Comparison of ENCODE assay signal across 8 mouse cellular contexts in the genomic region with DNA sequence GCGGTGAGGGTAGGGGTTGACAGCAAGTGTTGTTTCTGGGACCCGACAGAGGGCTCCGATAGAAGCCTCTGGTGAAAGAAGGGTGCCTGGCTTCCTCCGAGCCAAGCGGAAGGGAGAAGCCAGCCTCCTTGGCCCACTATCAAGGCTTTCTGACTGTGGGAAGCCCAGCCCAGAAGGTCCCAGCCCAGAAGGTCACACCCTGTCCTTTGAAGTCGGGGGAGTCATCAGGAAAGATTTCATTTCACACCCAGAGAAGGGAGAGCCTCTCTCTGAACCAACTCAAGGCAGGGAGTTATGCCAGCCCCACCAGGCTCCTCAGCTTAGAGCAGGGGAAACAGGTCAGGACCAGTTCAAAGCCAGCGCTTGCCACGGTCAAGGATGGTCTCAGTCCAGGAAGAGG.
A peak's percentile ranks its signal among the peaks of the same experiment; 100 is the strongest.
DNase-seq lines count a peak whose midpoint lies in the region; ATAC-seq lines count a peak whose summit lies in the region.

No protein-coding gene starts in this region.

- H3K36me3 ChIP-seq in kidney, embryonic 15.5 days: no peaks in the 10 kb centered on the region
- H3K36me3 ChIP-seq in stomach, embryonic 16.5 days (ENCODE audit: control insufficient read depth, insufficient read depth, low read length): no peaks in the 10 kb centered on the region

- ATAC-seq in kidney, embryonic 15.5 days (replicated peaks; ENCODE audit: low FRiP score): 0 out of 2 replicates have a peak, but pooled peaks have one; percentile 33
- ATAC-seq in stomach, embryonic 16.5 days (ENCODE audit: insufficient read depth, low FRiP score): peak; percentile 56; the same call in 1 of the 2 replicates
- no peak for ATAC-seq in CD4-positive, CD25-positive, alpha-beta regulatory T cell, adult 4 months

- H3K4me1 ChIP-seq in kidney, embryonic 15.5 days: peaks cover 13% of the 10 kb centered on the region
- 0 out of 2 replicates have a peak, but pooled peaks cover 3% of the 10 kb centered on the region for H3K4me1 ChIP-seq in stomach, embryonic 16.5 days (ENCODE audit: control insufficient read depth, insufficient read depth, low read length)

- H3K27me3 ChIP-seq in kidney, embryonic 15.5 days: 0 out of 2 replicates have a peak, but pooled peaks cover under 1% of the 10 kb centered on the region
- H3K27me3 ChIP-seq in stomach, embryonic 16.5 days (ENCODE audit: control insufficient read depth, insufficient read depth, low read length): no peaks in the 10 kb centered on the region

- no peak overlapping the region for H3K4me3 ChIP-seq in kidney, embryonic 15.5 days (replicated peaks)
- H3K4me3 ChIP-seq in stomach, embryonic 16.5 days (replicated peaks; ENCODE audit: low read length): no peak overlapping the region

- no peak overlapping the region for H3K4me2 ChIP-seq in kidney, embryonic 15.5 days
- no peak overlapping the region for H3K4me2 ChIP-seq in stomach, embryonic 16.5 days (ENCODE audit: low read depth, low read length)

- H3K9ac ChIP-seq in kidney, embryonic 15.5 days: no peak overlapping the region
- no peak overlapping the region for H3K9ac ChIP-seq in stomach, embryonic 16.5 days (ENCODE audit: low read length)

- 67% methylated on average over 8 of the region's 8 CpGs for WGBS in kidney, embryonic 15.5 days
- WGBS in stomach, embryonic 16.5 days: 56% methylated on average over 8 of the region's 8 CpGs

- DNase-seq in left cerebral cortex, postnatal 4 days: peak; percentile 32
- DNase-seq in left cerebral cortex, adult 8-10 months (ENCODE audit: low spot score in 2 of 2): no peak
- DNase-seq in fibroblast of lung, adult 2 months (ENCODE audit: low read depth): peak; percentile 47
- no peak for DNase-seq in spleen, postnatal 10 days (ENCODE audit: low spot score in 2 of 2)
- DNase-seq in cerebellum, postnatal 4 days (ENCODE audit: low spot score in 2 of 2): no peak

- H3K9me3 ChIP-seq in kidney, embryonic 15.5 days (replicated peaks): no peaks in the 10 kb centered on the region
- no peaks in the 10 kb centered on the region for H3K9me3 ChIP-seq in stomach, embryonic 16.5 days (replicated peaks; ENCODE audit: control insufficient read depth, low read length)

- peak overlapping the region; percentile 62; the same call in 1 of the 2 replicates for H3K27ac ChIP-seq in kidney, embryonic 15.5 days
- peak overlapping the region; percentile 72 for H3K27ac ChIP-seq in stomach, embryonic 16.5 days (ENCODE audit: low read length)

- intact Hi-C loops in left cerebral cortex, postnatal 4 days (cut with DNase I): no loop called here

Comparison
In these comparisons a context has a peak if more than half of its experiments do, and no peak if none do; other contexts are left out.
1. DNase-seq: peak in left cerebral cortex, postnatal 4 days (single experiment) and fibroblast of lung, adult 2 months (single experiment); none in left cerebral cortex, adult 8-10 months (0 of 2), spleen, postnatal 10 days (0 of 2) and cerebellum, postnatal 4 days (0 of 2).